Mouse (Mus musculus) embryonic facial prominence, embryonic 12.5 days (tissue): ENCODE results near the gene Hace1. TPM values are rescaled to one million over a fixed set of nuclear protein-coding genes. Genes with fewer than 3 reads are reported as not detected.

Experiments
- ATAC-seq: fragments of 200-750 bp; cut with Nextera tagmentation; 2 replicates; pipeline ENCODE4 v1.8.0; 2017; ENCODE audit not compliant: insufficient number of reproducible peaks, insufficient read depth, low FRiP score, low TSS enrichment
- H3K27ac ChIP-seq: fragments of 300-500 bp; sonication (generic); 2 replicates; pipeline ENCODE4 v1.5.1; 2016; ENCODE audit warnings: mild to moderate bottlenecking
- H3K27me3 ChIP-seq: fragments of 300-500 bp; sonication (generic); 2 replicates; pipeline ENCODE4 v1.6.1; 2016; ENCODE audit warnings: mild to moderate bottlenecking, moderate library complexity
- H3K36me3 ChIP-seq: fragments of 300-500 bp; sonication (generic); 2 replicates; pipeline ENCODE4 v1.6.1; 2016; ENCODE audit warnings: mild to moderate bottlenecking
- H3K4me1 ChIP-seq: fragments of 300-500 bp; sonication (generic); 2 replicates; pipeline ENCODE4 v1.6.1; 2016
- H3K4me2 ChIP-seq: fragments of 300-500 bp; sonication (generic); replicated peaks from 2 replicates; pipeline ENCODE4 v1.6.1; 2016; ENCODE audit warnings: mild to moderate bottlenecking, moderate library complexity
- H3K4me3 ChIP-seq: fragments of 300-500 bp; sonication (generic); 2 replicates; pipeline ENCODE4 v1.5.1; 2016; ENCODE audit warnings: mild to moderate bottlenecking
- H3K9ac ChIP-seq: fragments of 300-500 bp; sonication (generic); 2 replicates; pipeline ENCODE4 v1.6.1; 2016; ENCODE audit warnings: mild to moderate bottlenecking, moderate library complexity
- H3K9me3 ChIP-seq: fragments of 300-500 bp; sonication (generic); 2 replicates; pipeline ENCODE4 v1.6.1; 2016; ENCODE audit warnings: mild to moderate bottlenecking, moderate library complexity
- WGBS: fragments of 180-500 bp; shearing (Covaris S2); methylation state at CpG from one replicate; pipeline ENCODE4 v1.1.7; 2016; 5-methylcytosine and 5-hydroxymethylcytosine counted together
- microRNA-seq: library from miRNA; unstranded; fragments of <30 nt; microRNA quantifications from one replicate; pipeline ENCODE4, GENCODE M21; 2017
- polyA plus RNA-seq: library from polyadenylated mRNA; unstranded; fragments of >200 nt; fragmentation: Nextera tagmentation; extraction: Ambion mirVana; gene quantifications from 2 replicates; pipeline ENCODE4 v1.2.1, GENCODE M21; 2016

The Hace1 gene
- polyA plus RNA-seq, 1 experiment from 2014 or later, result 25.9 TPM

DNA sequence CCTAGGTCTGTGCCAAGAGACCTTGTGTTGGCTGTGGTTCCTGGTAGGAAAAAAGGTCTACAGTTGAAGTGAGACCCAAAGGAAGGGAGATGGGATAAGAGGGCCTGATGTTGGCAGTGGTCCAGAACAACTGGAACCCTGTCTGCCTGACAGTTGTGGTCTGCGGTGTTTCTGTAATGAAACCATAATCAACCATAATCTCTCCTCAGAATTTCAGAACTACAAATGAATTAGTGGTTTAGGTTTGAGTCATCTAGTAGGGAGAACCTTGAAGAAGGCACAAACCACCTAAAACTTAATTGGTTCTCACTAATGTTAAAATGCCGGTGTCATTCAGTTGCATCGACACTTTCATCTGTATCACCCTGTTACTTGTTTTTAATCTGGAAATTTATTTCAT is 133.2 kb downstream of the Hace1 start:
- Histone ChIP-seq H3K4me2 (no peak overlapping the region), H3K9me3 (no peaks in the 10 kb centered on the region), H3K27me3 (no peaks in the 10 kb centered on the region), H3K36me3 (peaks cover 9% of the 10 kb centered on the region; the same call in 1 of the 2 replicates), H3K9ac (no peak overlapping the region), H3K27ac (no peak overlapping the region), H3K4me1 (no peaks in the 10 kb centered on the region), H3K4me3 (no peak overlapping the region)
- ATAC-seq, result no peak
- WGBS, result 86% methylated on average over 3 of the region's 3 CpGs

GRCm38 (mm10) chr10:45711348-45711747 is 133.7 kb downstream of the Hace1 start:
- 72% methylated on average over 4 of the region's 4 CpGs for WGBS
- no peak for ATAC-seq
- Histone ChIP-seq H3K4me3 (no peak overlapping the region), H3K27ac (no peak overlapping the region), H3K9me3 (no peaks in the 10 kb centered on the region), H3K4me2 (no peak overlapping the region), H3K27me3 (no peaks in the 10 kb centered on the region), H3K9ac (no peak overlapping the region), H3K36me3 (peaks cover 11% of the 10 kb centered on the region; the same call in 1 of the 2 replicates), H3K4me1 (no peaks in the 10 kb centered on the region)

Small RNAs within 50 kb of the gene (microRNA-seq; reads per million reads assigned to microRNA genes)
- gene Gm27731, result not detected

Other genes starting within 250 kb of the Hace1 start
- 2.1 and 2.3 TPM in 2 replicates for gene Bves, start 242.1 kb upstream of the Hace1 start, polyA plus RNA-seq
- 6.3 and 7.2 TPM in 2 replicates for gene Lin28b, start 91.4 kb upstream of the Hace1 start, polyA plus RNA-seq